Comparison of ENCODE assay signal across 9 mouse cellular contexts in genomic region chr19:45116798-45117197, GRCm38 (mm10). TPM values are rescaled to one million over a fixed set of nuclear protein-coding genes. Genes with fewer than 3 reads are reported as not detected.
DNase-seq lines count a peak whose midpoint lies in the region; ATAC-seq and TF ChIP-seq lines count a peak whose summit lies in the region.
"Had no signal": no experiment of that assay in that cellular context is flagged by ENCODE, and none has a peak within 500 bp of the region (broad histone marks: within the 10 kb centered on the region; RNA-seq: fewer than 3 reads in every experiment).

No protein-coding gene starts in this region.

- TF ChIP-seq POLR2A in kidney, adult 2 months (IDR thresholded peaks at IDR 0.05; ENCODE audit: low read depth, low read length): no peak

- 67% methylated on average over 1 of the region's 1 CpGs for WGBS in kidney, adult 2 months
- 52% methylated on average over 1 of the region's 1 CpGs for WGBS in kidney, embryonic 15.5 days

- no peak for ATAC-seq in kidney, embryonic 15.5 days (replicated peaks; ENCODE audit: low FRiP score)
- no peak for ATAC-seq in G1E (ENCODE audit: extremely low read depth, insufficient number of reproducible peaks, low FRiP score, poor library complexity, severe bottlenecking)

- no peaks in the 10 kb centered on the region for H3K36me3 ChIP-seq in kidney, adult 2 months (ENCODE audit: control insufficient read depth, insufficient read depth, low read length)
- no peaks in the 10 kb centered on the region for H3K36me3 ChIP-seq in kidney, embryonic 15.5 days
- no peaks in the 10 kb centered on the region for H3K36me3 ChIP-seq in G1E (replicated peaks)
- H3K36me3 ChIP-seq: liver, embryonic 15.5 days had no signal

- no peaks in the 10 kb centered on the region for H3K4me1 ChIP-seq in kidney, adult 2 months (ENCODE audit: control insufficient read depth, insufficient read depth, low read length)
- H3K4me1 ChIP-seq in kidney, embryonic 15.5 days: peaks cover 22% of the 10 kb centered on the region
- H3K4me1 ChIP-seq in G1E (ENCODE audit: insufficient read depth, low read depth, low read length): no peaks in the 10 kb centered on the region

- H3K9me3 ChIP-seq in kidney, embryonic 15.5 days (replicated peaks): no peaks in the 10 kb centered on the region
- H3K9me3 ChIP-seq in G1E (replicated peaks): no peaks in the 10 kb centered on the region; the same call in 1 of the 2 replicates
- H3K9me3 ChIP-seq: liver, embryonic 15.5 days had no signal

- TF ChIP-seq CTCF in kidney, adult 2 months (conservative IDR thresholded peaks at IDR 0.05; ENCODE audit: insufficient read depth, insufficient read length, low read depth, low read length): peak; percentile 71
- no peak for TF ChIP-seq CTCF in G1E (IDR thresholded peaks at IDR 0.05; ENCODE audit: low read depth, low read length)

- no peak overlapping the region for H3K9ac ChIP-seq in kidney, embryonic 15.5 days
- H3K9ac ChIP-seq: liver, embryonic 15.5 days had no signal

- peak; percentile 54 for DNase-seq in kidney, adult 2 months
- peak; percentile 43 to 47 for DNase-seq in B cell, adult 2 months
- DNase-seq in G1E (ENCODE audit: low spot score): peak; percentile 38
- peak; percentile 64 to 68 for DNase-seq in cerebellum, postnatal 10 days
- peak; percentile 60 for DNase-seq in kidney, adult 9 months
- DNase-seq in mesoderm, embryonic 11.5 days (ENCODE audit: low read depth, low spot score): peak; percentile 30
- no peak for DNase-seq in Muller cell, postnatal 12 days (ENCODE audit: inconsistent ontology term)

- H3K27me3 ChIP-seq in kidney, adult 2 months (replicated peaks; ENCODE audit: control insufficient read depth, insufficient read depth, low read length): no peaks in the 10 kb centered on the region
- peaks cover 75% of the 10 kb centered on the region for H3K27me3 ChIP-seq in kidney, embryonic 15.5 days
- peaks cover 27% of the 10 kb centered on the region for H3K27me3 ChIP-seq in G1E (ENCODE audit: insufficient read depth, low read length)

- no peak overlapping the region for H3K4me2 ChIP-seq in kidney, embryonic 15.5 days
- H3K4me2 ChIP-seq: liver, embryonic 15.5 days had no signal

- no peak overlapping the region for H3K4me3 ChIP-seq in kidney, adult 2 months (ENCODE audit: insufficient read depth, low read depth, low read length)
- H3K4me3 ChIP-seq in kidney, embryonic 15.5 days (replicated peaks): no peak overlapping the region
- H3K4me3 ChIP-seq in G1E (ENCODE audit: low read depth, low read length): no peak overlapping the region
- H3K4me3 ChIP-seq: liver, embryonic 15.5 days had no signal

- H3K27ac ChIP-seq in kidney, adult 2 months (ENCODE audit: insufficient read depth, low read depth, low read length): no peak overlapping the region
- no peak overlapping the region for H3K27ac ChIP-seq in kidney, embryonic 15.5 days
- H3K27ac ChIP-seq: liver, embryonic 15.5 days had no signal

RNA-seq across cellular contexts. Expression of gene Tlx1, which starts 33.7 kb away (rescaled TPM):
- polyA plus RNA-seq in kidney, adult 2 months (2012; rRNA removed): not detected in 2 replicates
- polyA plus RNA-seq in kidney, embryonic 15.5 days (2015; fragmentation: Nextera tagmentation; extraction: Ambion mirVana): not detected in 2 replicates
- total RNA-seq in G1E (2014; fragmentation: Nextera tagmentation): not detected in 2 replicates
- total RNA-seq in G1E (2017): 0.06 and 0.16 TPM in 2 replicates
- not detected in 2 replicates for polyA plus RNA-seq in G1E (2012)
- polyA plus RNA-seq: liver, embryonic 15.5 days had no signal

RNA-seq across cellular contexts. Expression of gene Kazald1, which starts 41.8 kb away (rescaled TPM):
- polyA plus RNA-seq in kidney, adult 2 months (2012; rRNA removed): 1.9 and 2.1 TPM in 2 replicates
- polyA plus RNA-seq in kidney, embryonic 15.5 days (2015; fragmentation: Nextera tagmentation; extraction: Ambion mirVana): 13.3 and 20.2 TPM in 2 replicates
- total RNA-seq in G1E (2014; fragmentation: Nextera tagmentation) (0.60 TPM in 1 of 2 replicates, not detected in the other), G1E (2017) (0.35 and 0.49 TPM in 2 replicates)
- polyA plus RNA-seq in G1E (2012): 0.39 and 0.41 TPM in 2 replicates
